Mouse (Mus musculus): ENCODE results near the gene Prrt1. TPM values are rescaled to one million over a fixed set of nuclear protein-coding genes. Genes with fewer than 3 reads are reported as not detected.
A peak's percentile ranks its signal among the peaks of the same experiment; 100 is the strongest.

Gene Prrt1
- polyA plus RNA-seq, 1 experiment from 2014 or later: 0.44 TPM

GRCm38 (mm10) chr17:34589206-34589605 lies 40.1 kb upstream of the Prrt1 start:
- Histone ChIP-seq H3K4me2 (replicated peaks; ENCODE audit: low read depth) (peak overlapping the region; percentile 89; the same call in 1 of the 2 replicates), H3K9ac (ENCODE audit: low read length) (no peak overlapping the region), H3K36me3 (ENCODE audit: control insufficient read depth, insufficient read depth, low read length) (no peaks in the 10 kb centered on the region), H3K4me3 (ENCODE audit: low read depth, low read length) (no peak overlapping the region), H3K9me3 (ENCODE audit: control insufficient read depth, low read length) (no peaks in the 10 kb centered on the region), H3K27ac (replicated peaks) (peak overlapping the region; percentile 97), H3K27me3 (ENCODE audit: control insufficient read depth, insufficient read depth, low read length) (no peaks in the 10 kb centered on the region), H3K4me1 (replicated peaks; ENCODE audit: control insufficient read depth, insufficient read depth) (peaks cover 9% of the 10 kb centered on the region)
- no peak for ATAC-seq (ENCODE audit: low FRiP score, low TSS enrichment)
- WGBS: 53% methylated on average over 7 of the region's 7 CpGs
- no peak for DNase-seq (ENCODE audit: low spot score)
- no peak for TF ChIP-seq CTCF (IDR thresholded peaks at IDR 0.05; ENCODE audit: low read depth)
- no peak for TF ChIP-seq EP300 (optimal IDR thresholded peaks at IDR 0.05)

GRCm38 (mm10) chr17:34589681-34590101 lies 39.6 kb upstream of the Prrt1 start, which contains the start of gene Gpsm3:
Gene Gpsm3, plus strand, starts transcription at chr17:34589806.
- H3K4me2 ChIP-seq (replicated peaks; ENCODE audit: low read depth): peak within 1 kb of the TSS; percentile 89
- DNase-seq (ENCODE audit: low spot score) (no peak), ATAC-seq (ENCODE audit: low FRiP score, low TSS enrichment) (peak; percentile 2; the same call in 1 of the 2 replicates)
- TF ChIP-seq CTCF (IDR thresholded peaks at IDR 0.05; ENCODE audit: low read depth) (no peak), EP300 (optimal IDR thresholded peaks at IDR 0.05) (no peak)
- no peak within 1 kb of the TSS for H3K4me3 ChIP-seq (ENCODE audit: low read depth, low read length)
- no peaks in the 10 kb centered on the region for H3K27me3 ChIP-seq (ENCODE audit: control insufficient read depth, insufficient read depth, low read length)
- peaks cover 2% of the 10 kb centered on the region; the same call in 1 of the 2 replicates for H3K36me3 ChIP-seq (ENCODE audit: control insufficient read depth, insufficient read depth, low read length)
- H3K9me3 ChIP-seq (ENCODE audit: control insufficient read depth, low read length): no peaks in the 10 kb centered on the region
- peaks cover 9% of the 10 kb centered on the region for H3K4me1 ChIP-seq (replicated peaks; ENCODE audit: control insufficient read depth, insufficient read depth)
- WGBS: 9% methylated on average over 7 of the region's 7 CpGs
- no peak within 1 kb of the TSS for H3K9ac ChIP-seq (ENCODE audit: low read length)
- H3K27ac ChIP-seq (replicated peaks): peak within 1 kb of the TSS; percentile 97

- H3K9me3 ChIP-seq (ENCODE audit: control insufficient read depth, low read length): no peaks in the 10 kb centered on the region
- WGBS: 70% methylated on average over 14 of the region's 15 CpGs
- TF ChIP-seq EP300 (optimal IDR thresholded peaks at IDR 0.05): no peak
- no peak for TF ChIP-seq CTCF (IDR thresholded peaks at IDR 0.05; ENCODE audit: low read depth)
- peak overlapping the region; percentile 97 for H3K27ac ChIP-seq (replicated peaks)
- H3K36me3 ChIP-seq (ENCODE audit: control insufficient read depth, insufficient read depth, low read length): peaks cover 5% of the 10 kb centered on the region
- 0 out of 2 replicates have a peak overlapping the region, but pooled peaks have one; percentile 95 for H3K9ac ChIP-seq (ENCODE audit: low read length)
- H3K4me2 ChIP-seq (replicated peaks; ENCODE audit: low read depth): peak overlapping the region; percentile 89
- ATAC-seq (ENCODE audit: low FRiP score, low TSS enrichment): no peak
- H3K27me3 ChIP-seq (ENCODE audit: control insufficient read depth, insufficient read depth, low read length): no peaks in the 10 kb centered on the region
- peaks cover 9% of the 10 kb centered on the region for H3K4me1 ChIP-seq (replicated peaks; ENCODE audit: control insufficient read depth, insufficient read depth)
- DNase-seq (ENCODE audit: low spot score): no peak
- no peak overlapping the region for H3K4me3 ChIP-seq (ENCODE audit: low read depth, low read length)
These were observed 39.0 kb upstream of the Prrt1 start for GRCm38 (mm10) chr17:34590154-34590987.

GRCm38 (mm10) chr17:34591029-34591993 lies 38.0 kb upstream of the Prrt1 start, which contains the start of gene Pbx2:
Gene Pbx2, plus strand, starts transcription at chr17:34591266.
- DNase-seq (ENCODE audit: low spot score) (peak; percentile 41), ATAC-seq (ENCODE audit: low FRiP score, low TSS enrichment) (no peak)
- H3K4me3 ChIP-seq (ENCODE audit: low read depth, low read length): peak within 1 kb of the TSS; percentile 85
- peak within 1 kb of the TSS; percentile 97 for H3K27ac ChIP-seq (replicated peaks)
- peaks cover 9% of the 10 kb centered on the region for H3K4me1 ChIP-seq (replicated peaks; ENCODE audit: control insufficient read depth, insufficient read depth)
- peaks cover 8% of the 10 kb centered on the region for H3K36me3 ChIP-seq (ENCODE audit: control insufficient read depth, insufficient read depth, low read length)
- TF ChIP-seq CTCF (IDR thresholded peaks at IDR 0.05; ENCODE audit: low read depth): no peak
- no peak for TF ChIP-seq EP300 (optimal IDR thresholded peaks at IDR 0.05)
- peak within 1 kb of the TSS; percentile 89 for H3K4me2 ChIP-seq (replicated peaks; ENCODE audit: low read depth)
- no peaks in the 10 kb centered on the region for H3K27me3 ChIP-seq (ENCODE audit: control insufficient read depth, insufficient read depth, low read length)
- peak within 1 kb of the TSS; percentile 95 for H3K9ac ChIP-seq (ENCODE audit: low read length)
- H3K9me3 ChIP-seq (ENCODE audit: control insufficient read depth, low read length): no peaks in the 10 kb centered on the region
- 8% methylated on average over 21 of the region's 21 CpGs for WGBS

- WGBS: 2% methylated on average over 15 of the region's 35 CpGs
- Histone ChIP-seq H3K36me3 (ENCODE audit: control insufficient read depth, insufficient read depth, low read length) (peaks cover 8% of the 10 kb centered on the region), H3K27me3 (ENCODE audit: control insufficient read depth, insufficient read depth, low read length) (no peaks in the 10 kb centered on the region), H3K9me3 (ENCODE audit: control insufficient read depth, low read length) (no peaks in the 10 kb centered on the region), H3K4me1 (replicated peaks; ENCODE audit: control insufficient read depth, insufficient read depth) (peaks cover 9% of the 10 kb centered on the region), H3K4me3 (ENCODE audit: low read depth, low read length) (peak overlapping the region; percentile 85), H3K27ac (replicated peaks) (peak overlapping the region; percentile 97), H3K9ac (ENCODE audit: low read length) (peak overlapping the region; percentile 95), H3K4me2 (replicated peaks; ENCODE audit: low read depth) (peak overlapping the region; percentile 89)
- no peak for TF ChIP-seq EP300 (optimal IDR thresholded peaks at IDR 0.05)
- TF ChIP-seq CTCF (IDR thresholded peaks at IDR 0.05; ENCODE audit: low read depth): no peak
- peak; percentile 97 for DNase-seq (ENCODE audit: low spot score)
- peak; percentile 65 for ATAC-seq (ENCODE audit: low FRiP score, low TSS enrichment)
These were observed 37.3 kb upstream of the Prrt1 start for GRCm38 (mm10) chr17:34591994-34592375.

Measured in stomach, postnatal 0 days (tissue).